Mouse (Mus musculus) C2C12 (cell line): Measurements from ENCODE around the gene Tmem150b.

Experiments
- CTCF ChIP-seq: IDR thresholded peaks from one replicate; pipeline ENCODE4 v1.5.1; 2011; ENCODE audit not compliant: control insufficient read depth, insufficient read depth, insufficient read length
- MAX ChIP-seq: IDR thresholded peaks from one replicate; pipeline ENCODE4 v1.6.1; 2011; ENCODE audit warnings: mild to moderate bottlenecking, control low read depth
- MYOG ChIP-seq: IDR thresholded peaks from one replicate; pipeline ENCODE4 v1.6.1; 2011; ENCODE audit not compliant: control insufficient read depth, insufficient read length; ENCODE audit errors: extremely low read depth
- USF1 ChIP-seq: IDR thresholded peaks from one replicate; pipeline ENCODE4 v1.6.1; 2011; ENCODE audit warnings: low read depth, mild to moderate bottlenecking, control low read depth, moderate library complexity

- TF ChIP-seq USF1 (no peak), MYOG (no peak), CTCF (no peak), MAX (no peak)
Measured at GRCm38 (mm10) chr7:4748321-4748720, 23.3 kb upstream of the Tmem150b start.
